Mouse (Mus musculus): ENCODE results near the gene Prkd3.

DNA sequence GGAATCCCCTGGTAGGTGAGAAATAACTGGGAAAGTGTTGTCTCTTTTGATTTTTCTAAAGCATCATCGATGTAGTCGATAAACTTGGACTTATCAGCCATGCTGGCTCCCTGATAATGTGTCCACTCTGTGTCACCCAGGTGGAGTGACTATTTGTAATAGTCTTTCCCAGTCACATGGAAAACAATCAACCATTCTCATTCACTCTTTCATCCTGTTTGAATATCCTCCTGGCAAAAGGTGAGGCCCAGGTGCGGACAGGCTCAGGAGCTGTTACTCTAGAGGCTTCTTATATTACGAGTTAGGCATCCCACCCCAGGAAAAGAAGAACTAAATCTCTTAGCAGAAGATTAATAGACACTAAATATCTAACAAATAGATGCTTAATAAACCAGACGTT is 113.7 kb downstream of the Prkd3 start, which contains the start of gene Sult6b1:
- TF ChIP-seq CTCF (IDR thresholded peaks at IDR 0.05; ENCODE audit: insufficient read depth, low read length) (no peak), POLR2A (IDR thresholded peaks at IDR 0.05; ENCODE audit: borderline replicate concordance, extremely low read depth, low read depth, low read length) (no peak)
